Mouse (Mus musculus): ENCODE results near the gene Aptx.

The Aptx gene

DNA sequence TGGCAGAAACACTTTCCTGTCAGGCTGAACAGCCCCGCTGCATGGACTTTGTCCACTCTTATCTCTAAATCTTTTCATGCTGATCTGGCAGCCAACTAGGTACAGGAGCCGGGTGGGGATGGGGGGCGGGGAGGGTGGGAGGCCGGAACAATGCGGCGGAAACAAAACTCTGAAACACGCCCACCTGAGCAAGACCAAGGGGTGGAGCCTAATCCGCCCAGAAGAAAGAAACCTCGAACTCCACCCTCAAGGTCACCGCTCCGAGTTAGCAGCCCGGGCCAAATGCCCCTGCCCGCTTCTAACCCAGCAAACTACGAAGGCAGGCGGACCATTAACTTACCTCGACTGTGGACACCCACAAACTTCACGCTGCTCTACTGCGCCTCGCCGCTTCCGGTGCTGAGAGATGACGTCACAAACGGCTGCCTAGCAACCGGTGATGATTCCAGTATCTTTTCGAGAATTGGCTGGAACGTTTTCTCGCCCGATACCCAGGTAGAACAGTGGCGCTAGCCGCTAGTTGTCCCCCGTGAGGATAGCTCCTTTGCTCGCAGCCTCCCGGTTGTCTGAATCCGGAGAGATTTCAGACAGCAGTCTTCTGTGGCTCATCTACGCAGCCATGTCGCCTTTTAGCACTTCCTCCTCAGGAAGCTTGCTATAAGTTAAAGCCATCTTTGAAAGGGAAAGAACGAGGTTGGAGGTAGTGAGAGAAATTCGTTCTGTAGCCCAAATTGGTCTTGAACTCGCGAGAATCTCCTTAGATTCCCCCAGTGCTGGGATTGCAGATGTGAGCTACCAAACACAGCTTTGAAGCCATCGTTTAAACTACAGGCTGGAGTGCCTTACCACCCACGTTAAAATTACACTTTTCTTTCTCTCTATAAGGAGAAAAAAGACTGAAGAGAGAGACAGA, at the start of gene Aptx:
Gene Aptx, minus strand, starts transcription at position 398 of the 913 bp plus-strand sequence.
- DNase-seq (ENCODE audit: low spot score) = peak; percentile 95

DNA sequence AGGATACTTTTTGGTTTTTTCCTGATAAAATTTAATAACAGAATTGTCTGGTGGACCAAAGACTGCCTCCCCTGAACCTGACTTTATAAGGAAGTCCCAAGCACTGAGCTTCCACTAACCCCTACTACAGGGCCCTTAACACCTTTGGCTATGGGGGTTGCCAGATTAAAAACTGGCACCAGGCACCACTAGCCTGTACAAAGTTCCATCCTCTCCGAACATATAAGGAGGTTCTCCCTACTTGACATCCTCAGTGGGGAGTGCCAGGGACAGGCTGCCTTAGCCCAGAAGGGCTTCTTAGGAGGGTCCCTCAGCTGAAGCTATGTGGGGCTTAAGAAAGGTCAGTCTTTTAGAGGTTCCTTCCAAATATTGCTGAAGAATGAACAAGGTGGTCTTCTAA, 32.4 kb upstream of the Aptx start:
- DNase-seq (ENCODE audit: low spot score) = no peak

DNA sequence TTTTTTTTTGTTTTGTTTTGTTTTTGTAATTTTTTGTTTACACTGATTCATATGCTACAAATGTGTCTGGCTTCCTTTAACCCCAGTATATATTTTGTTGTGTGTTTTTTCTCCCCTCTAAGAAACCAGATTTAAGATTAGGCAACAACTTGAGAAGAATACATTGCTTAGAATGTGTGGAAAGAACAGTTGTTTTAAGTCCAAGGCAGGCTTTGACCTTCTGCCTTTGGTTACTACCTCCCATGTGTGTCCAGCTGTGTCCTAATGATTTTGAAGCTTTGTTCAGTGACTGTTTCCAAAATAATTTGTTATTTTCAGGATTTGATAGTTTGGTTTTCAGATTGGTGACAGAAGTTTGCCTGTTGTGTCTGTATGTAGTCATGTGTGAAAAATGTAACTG, 28.3 kb upstream of the Aptx start:
- no peak for DNase-seq (ENCODE audit: low spot score)

DNA sequence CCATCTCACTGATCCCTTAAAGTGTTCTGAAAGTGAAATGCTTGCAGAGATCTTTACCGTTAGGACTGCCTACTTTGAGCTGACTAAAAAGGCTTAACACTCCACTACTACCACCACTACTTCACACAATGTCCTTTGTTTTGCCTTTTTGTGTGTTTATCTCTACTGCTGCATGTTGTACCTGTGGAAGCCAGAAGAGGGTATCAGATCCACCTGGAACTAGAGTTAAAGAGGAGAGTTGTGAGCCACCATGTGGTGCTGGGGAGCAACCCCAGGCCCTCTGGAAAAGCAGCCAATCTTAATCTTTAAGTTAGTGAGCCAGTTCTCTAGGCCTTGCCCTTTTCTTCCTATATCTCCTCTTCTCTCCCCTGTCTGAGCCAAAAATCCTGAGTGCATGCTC, 24.3 kb upstream of the Aptx start:
- no peak for DNase-seq (ENCODE audit: low spot score)

DNA sequence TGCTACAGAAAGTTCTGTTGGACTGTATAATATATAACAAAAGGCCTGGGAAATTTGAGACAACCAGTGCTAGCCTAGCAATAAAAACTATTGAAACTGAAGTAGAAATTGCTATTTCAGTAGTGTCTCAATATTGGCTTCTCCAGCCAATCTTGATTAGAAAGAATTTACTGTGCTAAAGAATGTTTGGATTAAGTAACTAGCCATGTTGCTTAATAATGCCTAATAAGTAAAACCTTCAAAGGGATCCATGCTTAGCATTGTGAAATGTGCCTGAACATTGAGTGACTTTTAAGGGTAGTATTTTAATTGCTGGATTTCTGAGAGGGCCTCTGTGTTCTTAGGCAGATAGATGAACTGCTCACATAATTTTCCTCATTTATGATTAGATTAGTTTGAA, 22.6 kb upstream of the Aptx start:
- DNase-seq (ENCODE audit: low spot score) = peak; percentile 38

DNA sequence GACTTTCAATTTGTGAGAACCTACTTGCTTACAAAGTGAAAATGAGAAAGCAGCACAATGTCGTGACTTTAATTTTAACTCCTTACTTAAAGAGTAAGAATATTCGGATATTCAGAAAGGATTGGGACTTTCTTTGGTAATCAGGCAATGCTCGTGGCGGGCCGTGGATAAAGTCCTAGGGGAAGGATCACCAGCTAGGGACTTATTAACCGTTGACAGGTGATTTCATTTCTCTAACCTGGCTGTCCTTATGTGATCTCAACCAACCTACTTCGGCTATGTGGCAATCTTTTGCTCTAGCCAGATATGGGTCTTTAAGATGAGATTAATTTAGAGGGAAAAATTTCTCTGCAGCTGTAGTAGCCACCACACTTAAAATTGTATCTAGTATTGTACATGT, 22.1 kb upstream of the Aptx start:
- DNase-seq (ENCODE audit: low spot score) = no peak

DNA sequence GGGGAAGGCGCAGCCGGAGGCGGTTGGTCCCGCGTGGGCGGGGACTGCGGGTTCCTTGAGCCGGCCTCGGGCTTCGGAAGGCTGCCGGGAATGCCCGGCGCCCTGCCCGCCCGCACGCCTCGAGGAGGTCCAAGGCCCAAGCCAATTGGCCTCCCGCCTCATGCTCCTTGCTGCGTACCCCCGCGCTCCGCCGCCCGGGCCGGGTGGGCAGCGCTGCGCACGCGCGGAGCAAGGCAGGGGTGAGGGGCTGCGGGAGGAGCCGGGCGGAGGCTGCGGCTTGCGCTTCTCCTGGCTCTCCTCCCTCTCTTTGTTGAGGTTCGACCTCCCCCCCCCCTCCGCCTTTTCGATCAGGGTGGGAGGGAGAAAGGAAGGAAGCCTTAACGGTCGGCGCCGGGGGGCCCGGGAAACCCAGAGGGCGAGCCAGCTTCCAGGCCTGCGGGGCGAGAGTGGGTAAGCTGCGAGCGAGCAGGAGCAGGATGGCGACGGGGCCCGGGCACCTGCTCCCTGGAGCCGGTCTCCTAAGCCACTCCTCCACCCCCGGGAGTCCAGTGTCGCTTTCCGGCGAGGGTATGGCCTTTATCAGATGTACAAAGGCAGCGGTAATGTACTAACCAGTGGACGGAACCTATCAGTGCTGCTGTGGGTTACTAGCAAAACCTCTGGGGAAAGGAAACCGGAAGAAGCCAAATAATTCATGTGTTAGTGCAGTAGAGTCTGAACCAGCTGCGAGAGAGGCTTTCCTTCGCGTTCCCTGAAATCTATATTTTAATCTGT, 19.9 kb upstream of the Aptx start:
- peak; percentile 70 for DNase-seq (ENCODE audit: low spot score)

DNA sequence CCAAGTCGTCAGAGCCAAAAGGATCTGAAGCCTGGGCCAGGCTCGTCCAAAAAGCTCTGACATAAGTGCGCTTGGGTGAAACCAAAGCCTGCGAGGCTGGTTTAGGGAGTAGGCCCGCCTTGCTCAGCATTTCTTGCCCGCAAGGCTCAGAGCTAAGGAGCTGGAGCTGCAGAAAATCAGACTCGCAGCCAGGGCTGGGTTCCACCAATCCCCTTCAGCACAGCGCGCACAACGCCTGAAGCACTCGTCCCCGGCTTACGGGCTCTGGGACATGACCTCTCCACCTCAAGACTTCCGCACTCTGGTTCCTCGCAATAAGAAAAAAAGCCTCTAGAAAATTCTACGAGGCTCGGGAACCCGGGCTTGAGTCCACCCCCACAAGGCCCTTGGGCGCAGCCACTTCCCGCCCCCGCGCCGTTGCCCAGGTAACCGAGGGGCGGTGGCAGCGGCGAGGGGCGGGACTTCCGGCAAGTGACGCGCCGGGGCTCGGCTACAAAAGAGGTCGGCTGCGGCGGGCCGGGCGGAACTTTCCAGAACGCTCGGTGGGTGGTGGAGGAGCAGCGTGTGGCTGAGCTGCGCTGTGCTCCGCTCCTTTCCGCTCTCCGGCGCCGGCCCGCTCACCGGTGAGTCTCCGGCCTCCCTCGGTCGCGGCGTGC, 19.1 kb upstream of the Aptx start, which contains the start of gene Dnaja1:
Gene Dnaja1, plus strand, starts transcription at position 140 of the 656 bp plus-strand sequence.
- peak; percentile 95 for DNase-seq (ENCODE audit: low spot score)

DNA sequence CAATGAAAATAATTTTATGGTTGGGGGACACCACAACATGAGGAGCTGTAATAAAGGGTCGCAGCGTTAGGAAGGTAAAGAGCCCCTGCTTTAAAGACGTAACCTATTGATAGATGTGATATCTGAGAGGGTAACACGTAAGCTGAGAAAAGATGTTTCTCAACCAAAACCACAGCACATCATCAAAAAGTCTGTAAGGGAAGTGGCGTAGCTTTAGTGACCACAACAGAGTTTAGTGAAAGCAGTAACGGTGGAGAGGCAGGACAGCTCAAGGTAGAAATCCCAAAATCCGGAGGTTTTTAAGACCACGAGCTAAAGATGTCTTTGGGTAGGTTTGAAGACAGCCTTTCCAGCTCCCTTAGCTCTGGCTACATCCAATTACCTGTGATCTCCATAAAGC, 17.9 kb upstream of the Aptx start:
- DNase-seq (ENCODE audit: low spot score) = no peak

DNA sequence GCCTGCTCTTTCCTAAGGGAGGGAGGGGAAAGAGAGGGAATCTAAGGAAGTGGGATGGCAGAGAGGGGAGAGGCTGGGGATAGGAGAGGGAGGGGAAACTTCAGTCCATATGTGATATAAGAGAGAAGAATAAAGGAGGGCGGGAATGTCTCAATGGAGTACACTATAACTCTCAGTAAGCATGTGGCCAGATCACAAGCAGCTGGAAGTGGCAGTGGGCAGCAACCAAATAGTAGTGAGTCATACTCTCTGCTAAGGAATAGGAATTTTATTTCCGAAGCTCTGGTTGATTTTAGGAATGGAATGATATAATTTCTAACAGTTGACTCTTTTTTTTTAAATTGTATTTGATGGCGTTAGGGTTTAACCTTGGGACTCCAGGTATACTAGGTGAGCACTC, 14.1 kb upstream of the Aptx start:
- DNase-seq (ENCODE audit: low spot score) = no peak

DNA sequence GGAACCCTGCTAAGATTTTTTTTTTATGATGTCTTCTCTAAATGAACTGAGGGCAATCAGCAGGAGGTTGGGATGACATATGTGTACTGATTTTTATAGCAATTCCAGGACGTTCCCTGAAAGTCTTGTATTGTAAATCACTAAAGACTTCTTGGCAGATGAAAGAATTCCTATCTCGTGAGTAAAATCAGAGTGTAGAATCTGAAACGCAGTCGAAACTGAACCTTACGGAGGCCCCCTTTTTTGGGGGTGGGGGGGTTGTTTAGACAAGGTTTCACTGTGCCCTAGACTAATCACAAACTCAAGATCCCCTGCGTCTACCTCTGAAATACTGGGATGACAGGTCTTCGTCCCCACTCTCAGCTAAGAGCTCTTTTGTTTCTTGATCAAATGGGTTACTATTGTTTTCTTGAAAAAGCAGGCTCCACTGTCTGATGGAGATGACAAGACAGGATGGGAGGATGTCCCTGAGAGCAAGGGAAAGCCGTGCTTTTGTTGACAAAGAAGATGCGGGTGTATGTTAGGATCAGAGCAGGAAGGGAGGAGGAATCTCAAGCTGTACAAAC, 799 bp upstream of the Aptx start:
- no peak for DNase-seq (ENCODE audit: low spot score)

DNA sequence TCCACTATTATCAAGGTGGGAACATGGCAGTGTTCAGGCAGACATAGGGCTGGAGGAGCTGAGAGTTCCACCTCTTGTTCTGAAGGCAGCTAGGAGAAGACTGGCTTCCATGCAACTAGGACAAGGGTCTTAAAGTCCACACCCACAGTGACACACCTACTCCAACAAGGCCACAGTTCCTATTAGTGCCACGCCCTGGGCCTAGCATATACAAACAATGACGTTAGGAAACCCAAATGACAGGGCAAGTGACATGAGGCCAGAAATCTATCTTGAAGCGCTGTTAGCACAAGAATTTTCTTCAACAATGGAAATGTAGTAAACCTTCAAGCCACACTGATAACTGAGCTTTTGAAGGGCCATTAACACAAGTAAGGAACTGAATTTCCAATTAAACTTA, 1.2 kb downstream of the Aptx start:
- DNase-seq (ENCODE audit: low spot score) = peak; percentile 19

DNA sequence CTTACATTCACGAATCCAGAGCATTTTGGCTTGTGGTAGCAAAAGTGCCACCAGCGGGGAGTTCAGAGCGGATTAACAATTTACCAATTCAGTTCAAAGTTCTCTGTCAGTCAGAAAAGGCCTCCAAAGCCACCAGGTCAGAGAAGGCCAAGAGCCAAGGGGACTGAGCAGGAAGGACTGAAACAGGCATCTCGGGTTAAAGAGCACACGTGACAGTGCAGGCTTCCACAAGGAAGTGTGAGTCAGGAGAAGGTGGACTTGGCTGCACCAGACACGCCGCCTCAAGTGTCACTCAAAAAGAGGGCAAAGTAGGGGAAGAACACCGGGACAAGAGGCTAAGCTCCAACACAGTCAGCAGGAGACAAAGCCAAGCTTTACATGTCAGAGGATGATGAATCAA, 2.8 kb downstream of the Aptx start:
- peak; percentile 60 for DNase-seq (ENCODE audit: low spot score)

DNA sequence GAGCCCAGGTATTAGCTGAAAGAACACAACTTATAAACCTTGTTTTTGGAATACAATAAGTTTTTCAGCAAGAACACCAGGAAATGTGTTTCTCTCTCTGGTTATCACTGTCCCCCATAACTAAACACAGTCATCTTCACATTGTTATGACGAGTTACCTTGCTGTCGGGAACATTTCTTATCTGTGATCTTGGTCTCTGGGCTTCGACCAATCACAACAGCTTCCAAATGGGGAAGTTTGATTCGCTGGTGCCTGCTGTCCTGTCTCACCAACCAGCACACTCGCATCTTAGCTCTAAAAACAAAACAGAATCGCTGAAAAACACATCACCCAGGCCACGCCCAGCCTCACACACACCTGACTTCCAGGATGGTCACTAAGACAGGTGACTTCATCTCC, 5.9 kb downstream of the Aptx start:
- no peak for DNase-seq (ENCODE audit: low spot score)

DNA sequence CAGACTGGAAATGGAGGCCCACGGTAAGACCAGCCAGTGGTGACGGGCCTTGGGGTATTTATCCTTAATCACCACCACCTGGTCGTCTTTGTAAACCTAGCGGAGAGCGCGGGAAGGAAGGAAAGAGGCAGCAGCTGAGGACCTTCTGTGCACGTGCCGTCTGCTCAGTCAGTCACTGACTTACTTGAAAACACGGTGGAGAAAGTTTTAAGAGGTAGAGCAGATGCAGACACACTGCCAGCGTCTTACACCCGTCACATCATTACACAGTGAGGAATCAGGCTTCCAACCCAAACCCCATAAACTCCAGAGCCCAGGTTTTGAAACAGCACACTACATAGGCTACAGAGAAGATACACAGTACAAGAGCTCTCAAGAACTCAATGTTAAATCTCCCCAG, 11.9 kb downstream of the Aptx start:
- DNase-seq (ENCODE audit: low spot score) = no peak

DNA sequence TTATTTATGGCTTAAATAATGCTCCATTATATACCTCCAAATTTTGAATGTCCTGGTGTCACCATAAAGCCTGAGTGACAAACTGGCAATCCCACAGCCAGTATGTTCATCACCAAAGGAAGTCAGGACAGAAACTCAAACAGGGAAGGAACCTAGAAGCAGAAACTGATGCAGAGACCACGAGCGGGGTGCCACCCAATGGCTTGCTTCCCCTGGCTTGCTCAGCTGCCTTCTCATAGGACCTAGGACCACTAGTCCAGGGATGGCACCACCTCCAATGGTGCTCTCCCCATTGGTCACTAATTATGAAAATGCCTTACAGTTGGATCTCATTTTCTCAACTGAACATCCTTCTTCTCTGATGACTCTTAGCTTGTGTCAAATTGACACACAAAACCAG, 19.7 kb downstream of the Aptx start:
- DNase-seq (ENCODE audit: low spot score) = no peak

DNA sequence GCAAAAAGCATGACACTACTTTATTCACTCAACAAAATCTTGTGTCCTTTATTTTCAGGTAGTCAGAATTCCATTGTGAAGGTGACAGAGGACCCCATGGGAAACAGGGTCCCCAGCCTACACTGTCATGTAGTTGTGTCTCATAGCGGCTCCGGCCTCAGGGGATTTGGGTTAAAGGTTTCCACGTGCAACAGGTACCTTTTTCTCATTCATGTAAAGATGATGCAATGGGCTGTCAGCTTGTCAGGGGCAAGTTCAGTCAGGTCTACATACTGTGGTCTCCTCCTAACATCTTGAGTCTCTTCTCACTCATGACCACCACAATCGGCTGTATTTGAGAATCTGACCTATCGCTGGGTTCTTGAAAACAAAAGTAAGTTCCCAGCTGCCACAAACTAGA, 20.6 kb downstream of the Aptx start:
- no peak for DNase-seq (ENCODE audit: low spot score)

DNA sequence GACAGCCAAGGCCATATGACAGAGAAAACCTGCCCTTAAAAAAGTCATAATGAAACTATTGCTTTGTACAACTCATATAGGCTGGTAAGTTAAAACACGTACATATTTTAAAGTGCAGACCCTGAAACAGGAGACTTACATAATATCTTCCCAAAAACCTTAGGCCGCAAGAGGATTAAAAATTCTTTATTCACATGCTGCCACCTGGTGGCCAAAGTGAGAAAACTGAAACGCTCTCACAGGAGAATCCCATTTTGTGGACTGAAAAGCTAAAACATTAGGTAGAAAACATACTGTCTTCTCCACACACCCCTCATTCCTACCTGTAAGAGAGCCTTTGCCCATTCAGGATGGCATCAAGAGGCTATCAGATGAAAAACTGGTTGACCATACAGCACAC, 21.1 kb downstream of the Aptx start:
- peak; percentile 76 for DNase-seq (ENCODE audit: low spot score)

DNA sequence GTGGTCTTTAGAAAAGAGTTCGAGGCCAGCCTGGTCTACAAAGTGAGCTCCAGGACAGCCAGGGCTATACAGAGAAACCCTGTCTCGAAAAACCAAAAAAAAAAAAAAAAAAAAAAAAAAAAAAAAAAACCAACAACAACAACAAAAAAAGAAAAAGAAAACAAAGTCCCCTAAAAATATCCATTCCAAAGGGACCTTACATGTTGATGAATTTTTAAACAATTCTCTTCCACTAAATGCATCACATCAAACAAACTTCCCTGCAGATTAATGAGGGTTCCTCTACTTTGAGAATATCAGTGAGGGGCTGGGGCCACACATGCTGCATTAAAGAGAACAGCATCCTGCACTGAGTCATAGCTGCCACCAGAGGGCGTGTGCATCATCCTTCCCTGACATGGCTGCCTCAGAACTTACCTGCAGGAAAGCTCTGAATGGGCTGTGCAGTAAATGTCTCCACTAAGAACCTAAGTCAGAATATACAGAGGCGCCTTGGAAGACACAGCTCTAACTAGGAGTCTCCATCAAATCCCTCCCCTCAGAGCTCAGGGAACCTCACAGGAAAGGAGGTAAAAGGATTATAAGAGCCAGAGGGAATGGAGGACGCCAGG, 22.6 kb downstream of the Aptx start:
- DNase-seq (ENCODE audit: low spot score) = peak; percentile 39

DNA sequence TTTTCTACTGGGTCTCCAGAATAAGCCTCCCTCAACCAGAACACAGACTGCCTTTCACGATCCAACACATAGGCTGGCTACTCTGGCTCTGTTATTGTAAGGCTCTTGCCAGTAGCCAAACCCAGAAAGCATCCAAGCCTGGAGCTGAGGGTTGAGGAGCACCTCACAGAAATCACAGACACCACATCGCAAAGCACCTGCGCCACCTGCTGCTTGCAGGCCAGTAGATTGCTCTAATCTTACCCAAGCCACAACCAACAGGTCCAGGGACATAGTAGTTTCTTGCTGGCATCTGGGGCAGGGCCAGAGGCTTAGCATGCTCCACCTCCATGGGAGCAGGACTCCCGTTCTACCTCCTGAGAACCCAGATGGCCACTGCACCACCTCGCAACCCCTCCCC, 25.9 kb downstream of the Aptx start:
- no peak for DNase-seq (ENCODE audit: low spot score)

DNA sequence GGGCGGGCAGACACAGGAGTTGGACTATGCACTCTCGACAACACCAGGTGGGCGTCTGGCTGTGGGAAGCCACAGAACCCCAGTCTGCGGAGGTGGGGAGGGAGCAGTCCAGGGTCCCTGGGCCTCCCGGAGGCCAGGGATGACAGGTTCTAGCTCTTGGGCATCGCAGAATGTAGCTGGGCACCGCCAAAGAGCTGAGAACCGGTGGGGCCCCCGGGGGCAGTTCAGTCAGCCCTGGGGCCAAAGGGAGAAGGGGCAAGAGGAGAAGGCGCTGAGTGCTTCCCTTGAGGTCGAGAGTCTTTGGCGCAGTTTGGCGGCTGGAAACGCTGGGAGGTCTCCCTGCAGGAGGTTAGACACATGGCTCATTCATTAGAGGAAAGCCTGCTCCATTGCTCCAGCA, 26.7 kb downstream of the Aptx start:
- DNase-seq (ENCODE audit: low spot score) = no peak

DNA sequence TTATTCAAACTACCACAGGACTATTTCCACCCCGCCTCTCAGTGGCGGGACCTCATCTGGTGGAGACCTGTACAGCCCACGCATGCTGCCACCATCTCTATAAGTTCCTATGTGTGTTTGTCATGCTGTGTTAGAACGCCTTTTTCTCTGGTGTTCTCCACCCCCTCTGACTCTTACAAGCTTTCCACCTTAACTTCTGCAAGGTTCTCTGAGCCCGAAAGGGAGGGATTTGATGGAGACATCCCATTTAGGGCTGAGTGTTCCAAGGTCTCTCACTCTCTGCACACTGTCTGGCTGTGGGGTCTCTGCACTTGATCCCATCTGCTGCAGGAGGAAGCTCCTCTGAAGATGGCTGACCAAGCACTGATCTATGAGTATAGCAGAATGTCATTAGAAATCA, 29.5 kb downstream of the Aptx start:
- DNase-seq (ENCODE audit: low spot score) = no peak

All from adipocyte (in vitro differentiated cells).